Mouse (Mus musculus) hematopoietic multipotent progenitor cell, adult 10-12 weeks (in vitro differentiated cells): ENCODE measurements around the gene Inpp5e. TPM values are rescaled to one million over a fixed set of nuclear protein-coding genes. Genes with fewer than 3 reads are reported as not detected.

Source experiments
- polyA plus RNA-seq: library from polyadenylated mRNA; stranded (reverse); fragments of >175 nt; gene quantifications from 2 replicates; pipeline ENCODE4 v1.2.3, GENCODE M21; 2012; ENCODE audit warnings: low replicate concordance

The Inpp5e gene
- 20.0 and 21.3 TPM in 2 replicates for polyA plus RNA-seq

GRCm38 (mm10) chr2:26408515-26409356, at the start of gene Inpp5e:
Inpp5e (minus strand) TSS chr2:26409203.

GRCm38 (mm10) chr2:26444946-26445665, 36.1 kb upstream of the Inpp5e start, which contains the start of gene Sec16a:
Sec16a (minus strand) TSS chr2:26445216.

GRCm38 (mm10) chr2:26389154-26389690, 19.8 kb downstream of the Inpp5e start, which contains the start of the genes Entr1 and Pmpca:
Entr1 (minus strand) TSS chr2:26389316.
Pmpca (plus strand) TSS chr2:26389339.

GRCm38 (mm10) chr2:26380131-26380771, 28.8 kb downstream of the Inpp5e start, which contains the start of gene Snapc4:
Snapc4 (minus strand) TSS chr2:26380653.

GRCm38 (mm10) chr2:26360772-26361171, 48.2 kb downstream of the Inpp5e start, which contains the start of gene Card9:
Card9 (minus strand) TSS chr2:26360918.

GRCm38 (mm10) chr2:26351358-26352290, 57.4 kb downstream of the Inpp5e start, which contains the start of gene Dnlz:
Dnlz (minus strand) TSS chr2:26352110.

Other genes starting within 250 kb of the Inpp5e start
- gene Lhx3, start 200.9 kb downstream of the Inpp5e start, polyA plus RNA-seq, result not detected in 2 replicates
- gene Qsox2, start 171.7 kb downstream of the Inpp5e start, polyA plus RNA-seq, result 4.6 and 5.8 TPM in 2 replicates
- gene Ccdc187, start 114.6 kb downstream of the Inpp5e start, polyA plus RNA-seq, result not detected in 2 replicates
- 29.0 and 82.6 TPM in 2 replicates for gene Gpsm1, start 93.7 kb downstream of the Inpp5e start, polyA plus RNA-seq
- 14.9 and 19.2 TPM in 2 replicates for gene Dnlz, start 57.1 kb downstream of the Inpp5e start, polyA plus RNA-seq
- 22.5 and 86.0 TPM in 2 replicates for gene Card9, start 48.3 kb downstream of the Inpp5e start, polyA plus RNA-seq
- gene Snapc4, start 28.6 kb downstream of the Inpp5e start, polyA plus RNA-seq, result 44.9 and 49.0 TPM in 2 replicates
- 76.2 and 135 TPM in 2 replicates for gene Entr1, start 19.9 kb downstream of the Inpp5e start, polyA plus RNA-seq
- 193 and 219 TPM in 2 replicates for gene Pmpca, start 19.9 kb downstream of the Inpp5e start, polyA plus RNA-seq
- gene Sec16a, start 36.0 kb upstream of the Inpp5e start, polyA plus RNA-seq, result 40.3 and 54.5 TPM in 2 replicates
- gene Notch1, start 107.5 kb upstream of the Inpp5e start, polyA plus RNA-seq, result 58.7 and 58.9 TPM in 2 replicates
- gene Egfl7, start 170.8 kb upstream of the Inpp5e start, polyA plus RNA-seq, result 2.6 and 9.0 TPM in 2 replicates
- gene Gm20532, start 177.4 kb upstream of the Inpp5e start, polyA plus RNA-seq, result 0.38 TPM in 1 of 2 replicates, not detected in the other
- 30.6 and 53.9 TPM in 2 replicates for gene Agpat2, start 195.2 kb upstream of the Inpp5e start, polyA plus RNA-seq
- gene Fam69b, start 219.3 kb upstream of the Inpp5e start, polyA plus RNA-seq, result 1.1 and 2.0 TPM in 2 replicates